Mouse (Mus musculus): ENCODE results near the gene Dlg4. TPM values are rescaled to one million over a fixed set of nuclear protein-coding genes. Genes with fewer than 3 reads are reported as not detected.

Dlg4 gene
- total and polyA plus RNA-seq, 3 experiments, result 6.8 to 15.3 (median 7.3) TPM

DNA sequence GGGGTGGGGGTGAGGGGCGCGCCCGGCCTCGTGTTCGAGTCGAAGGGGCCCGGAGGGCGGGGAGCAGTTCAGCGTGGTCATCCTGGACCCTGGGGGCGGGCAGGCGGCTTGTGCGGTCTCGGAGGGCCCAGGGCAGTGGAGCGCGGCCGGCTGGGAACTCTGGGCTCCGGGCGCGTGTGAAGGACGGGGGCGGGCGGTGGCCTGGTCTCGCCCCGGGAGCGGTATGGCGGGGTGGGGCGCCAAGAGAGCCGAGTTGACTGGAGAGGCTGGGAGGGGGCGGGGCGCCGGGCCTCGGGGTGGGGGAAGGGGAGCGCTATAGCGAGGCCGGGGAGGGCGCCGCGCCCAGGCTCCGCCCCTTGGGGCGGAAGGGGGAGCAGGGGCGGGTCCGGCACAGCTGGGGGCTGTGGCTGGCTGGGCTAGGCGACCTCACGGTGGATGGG is 19.7 kb upstream of the Dlg4 start:
- peak overlapping the region; percentile 73 for H3K27ac ChIP-seq (ENCODE audit: insufficient read depth, low read depth)
- no peaks in the 10 kb centered on the region for H3K9me3 ChIP-seq (replicated peaks; ENCODE audit: low read length)
- H3K79me2 ChIP-seq (replicated peaks; ENCODE audit: control insufficient read depth, extremely low read depth, insufficient read depth, poor library complexity, severe bottlenecking), result peaks cover 58% of the 10 kb centered on the region
- peak overlapping the region; percentile 94 for H3K9ac ChIP-seq (ENCODE audit: insufficient read depth, low read depth)
- peaks cover 43 to 52% of the 10 kb centered on the region in 2 experiments for H3K36me3 ChIP-seq (replicated peaks in 1 of 2; ENCODE audit: control insufficient read depth in 1 of 2, insufficient read depth in 1 of 2, low read length in 1 of 2)
- peaks cover 15 to 62% of the 10 kb centered on the region in 2 experiments; a peak in 3 of 4 replicates for H3K4me1 ChIP-seq (ENCODE audit: control insufficient read depth in 1 of 2, insufficient read depth in 2 of 2)
- peak; percentile 90 for DNase-seq (ENCODE audit: extremely low read depth)
- dilution Hi-C loops (cut with MboI; ENCODE audit: extremely low pct_ligation_motif_present, extremely low pct_unique_long_range_greater_than_20kb, low sequenced_read_pairs) (no loop called here), in situ Hi-C loops (cut with MboI; ENCODE audit: low pct_ligation_motif_present, low pct_unique_long_range_greater_than_20kb, low sequenced_read_pairs) (no loop called here)
- peak overlapping the region; percentile 86 for H3K4me2 ChIP-seq (ENCODE audit: insufficient read depth, low read depth, poor library complexity, severe bottlenecking)
- H3K27me3 ChIP-seq (replicated peaks), result no peaks in the 10 kb centered on the region
- TF ChIP-seq TBP (conservative IDR thresholded peaks at IDR 0.05; ENCODE audit: low read depth, low read length), result no peak
- no peak for TF ChIP-seq GABPA (IDR thresholded peaks at IDR 0.05; ENCODE audit: insufficient replicate concordance, low read depth, low read length)
- 0 out of 2 replicates have a peak, but pooled peaks have one; percentile 15 for TF ChIP-seq MEF2A (IDR thresholded peaks at IDR 0.05; ENCODE audit: borderline replicate concordance, low read depth, low read length)
- no peak for TF ChIP-seq CTCF (conservative IDR thresholded peaks at IDR 0.05 in 1 of 2, IDR thresholded peaks at IDR 0.05 in 1 of 2; ENCODE audit: low read depth in 2 of 2, low read length in 2 of 2)
- peak; percentile 82; the same call in 1 of the 2 replicates for TF ChIP-seq UBTF (IDR thresholded peaks at IDR 0.05; ENCODE audit: low read depth, low read length)
- peak; percentile 69 for TF ChIP-seq MAX (IDR thresholded peaks at IDR 0.05; ENCODE audit: low read length)
- no peak for TF ChIP-seq EP300 (IDR thresholded peaks at IDR 0.05; ENCODE audit: low read length)
- TF ChIP-seq TCF12 (IDR thresholded peaks at IDR 0.05; ENCODE audit: low read depth, low read length), result peak; percentile 67
- peak; percentile 93 for TF ChIP-seq ZMIZ1 (IDR thresholded peaks at IDR 0.05; ENCODE audit: low read depth, low read length)
- TF ChIP-seq ZC3H11A (IDR thresholded peaks at IDR 0.05; ENCODE audit: low read depth, low read length), result no peak
- TF ChIP-seq MXI1 (IDR thresholded peaks at IDR 0.05; ENCODE audit: low read depth, low read length), result peak; percentile 81
- 0 out of 2 replicates have a peak, but pooled peaks have one; percentile 26 for TF ChIP-seq BHLHE40 (IDR thresholded peaks at IDR 0.05; ENCODE audit: low read depth, low read length)
- TF ChIP-seq RAD21 (IDR thresholded peaks at IDR 0.05; ENCODE audit: low read depth, low read length), result no peak
- TF ChIP-seq ZKSCAN1 (IDR thresholded peaks at IDR 0.05; ENCODE audit: borderline replicate concordance, low read depth, low read length), result no peak
- no peak for TF ChIP-seq USF2 (conservative IDR thresholded peaks at IDR 0.05; ENCODE audit: low read depth, low read length)
- TF ChIP-seq IRF4 (IDR thresholded peaks at IDR 0.05; ENCODE audit: low read depth, low read length), result peak; percentile 38; the same call in 1 of the 2 replicates
- TF ChIP-seq NELFE (IDR thresholded peaks at IDR 0.05; ENCODE audit: low read depth, low read length), result peak; percentile 79
- TF ChIP-seq RCOR1 (conservative IDR thresholded peaks at IDR 0.05; ENCODE audit: low read depth, low read length), result no peak
- TF ChIP-seq JUND (conservative IDR thresholded peaks at IDR 0.05; ENCODE audit: low read depth, low read length), result no peak
- peak; percentile 9; the same call in 1 of the 2 replicates for TF ChIP-seq HCFC1 (IDR thresholded peaks at IDR 0.05; ENCODE audit: low read depth, low read length)
- TF ChIP-seq MAZ (IDR thresholded peaks at IDR 0.05; ENCODE audit: low read depth, low read length), result peak; percentile 70; the same call in 1 of the 2 replicates
- TF ChIP-seq NRF1 (IDR thresholded peaks at IDR 0.05; ENCODE audit: low read depth, low read length), result peak; percentile 28; the same call in 1 of the 2 replicates
- peak; percentile 86 for TF ChIP-seq POLR2A (IDR thresholded peaks at IDR 0.05; ENCODE audit: low read depth, low read length)
- peak; percentile 45; the same call in 1 of the 2 replicates for TF ChIP-seq POLR2AphosphoS2 (IDR thresholded peaks at IDR 0.05; ENCODE audit: low read depth, low read length)
- no peak for TF ChIP-seq CHD1 (IDR thresholded peaks at IDR 0.05; ENCODE audit: low read depth, low read length)
- peak; percentile 69 for TF ChIP-seq ELF1 (IDR thresholded peaks at IDR 0.05; ENCODE audit: low read depth, low read length)
- TF ChIP-seq PAX5 (IDR thresholded peaks at IDR 0.05; ENCODE audit: low read length), result no peak
- TF ChIP-seq ZNF384 (IDR thresholded peaks at IDR 0.05; ENCODE audit: low read depth, low read length), result no peak
- TF ChIP-seq JUN (IDR thresholded peaks at IDR 0.05; ENCODE audit: insufficient read depth, low read depth, low read length), result no peak
- TF ChIP-seq MYC (IDR thresholded peaks at IDR 0.05; ENCODE audit: low read depth, low read length), result peak; percentile 54; the same call in 1 of the 2 replicates
- peak; percentile 82 for TF ChIP-seq CHD2 (IDR thresholded peaks at IDR 0.05; ENCODE audit: low read length)
- TF ChIP-seq KAT2A (IDR thresholded peaks at IDR 0.05; ENCODE audit: insufficient replicate concordance, low read length), result no peak
- TF ChIP-seq MAFK (IDR thresholded peaks at IDR 0.05; ENCODE audit: insufficient replicate concordance, low read length), result no peak
- TF ChIP-seq SIN3A (IDR thresholded peaks at IDR 0.05; ENCODE audit: low read length), result peak; percentile 34; the same call in 1 of the 2 replicates
- TF ChIP-seq ETS1 (conservative IDR thresholded peaks at IDR 0.05; ENCODE audit: low read depth, low read length), result no peak
- TF ChIP-seq SMC3 (IDR thresholded peaks at IDR 0.05; ENCODE audit: low read depth, low read length), result no peak
- TF ChIP-seq E2F4 (IDR thresholded peaks at IDR 0.05; ENCODE audit: insufficient replicate concordance, low read depth, low read length), result no peak
- TF ChIP-seq USF1 (IDR thresholded peaks at IDR 0.05; ENCODE audit: low read depth, low read length), result no peak
- H3K4me3 ChIP-seq (replicated peaks in 1 of 3; ENCODE audit: low read depth in 2 of 3, low read length in 2 of 3, poor library complexity in 1 of 3), result peak overlapping the region; percentile 89 to 99 (median 91)

Data from CH12.LX (cell line).